Mouse (Mus musculus) retina, postnatal 7 days (tissue): ENCODE measurements around the gene Chpf2.

ENCODE experiments used
- DNase-seq: peaks from one replicate; pipeline ENCODE4 v3.0.0-alpha.2; 2012; ENCODE audit warnings: low read depth, low spot score

The Chpf2 gene

DNA sequence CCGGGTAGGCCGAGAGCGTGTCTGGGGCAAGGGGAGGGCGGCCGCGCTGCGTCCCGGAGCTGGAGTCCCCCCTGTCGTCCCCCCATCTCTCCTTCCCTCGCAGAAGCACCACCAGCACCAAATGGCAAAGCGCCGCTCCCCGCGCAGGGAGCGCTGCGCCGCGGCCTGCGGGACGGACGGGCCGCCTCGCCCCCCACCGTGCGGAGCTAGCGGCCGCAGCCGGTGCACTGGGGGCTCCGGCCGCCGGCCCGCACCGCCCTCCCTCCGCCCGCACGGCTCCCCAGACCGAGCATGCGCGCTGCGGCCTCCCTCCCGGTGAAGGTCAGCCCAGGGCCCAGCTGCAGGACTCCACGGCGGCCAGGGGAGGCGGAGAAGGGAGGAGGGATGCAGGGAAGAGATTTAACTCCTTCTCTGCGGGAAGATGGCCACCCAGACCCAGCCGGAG lies 18.1 kb downstream of the Chpf2 start:
- DNase-seq: peak; percentile 83

DNA sequence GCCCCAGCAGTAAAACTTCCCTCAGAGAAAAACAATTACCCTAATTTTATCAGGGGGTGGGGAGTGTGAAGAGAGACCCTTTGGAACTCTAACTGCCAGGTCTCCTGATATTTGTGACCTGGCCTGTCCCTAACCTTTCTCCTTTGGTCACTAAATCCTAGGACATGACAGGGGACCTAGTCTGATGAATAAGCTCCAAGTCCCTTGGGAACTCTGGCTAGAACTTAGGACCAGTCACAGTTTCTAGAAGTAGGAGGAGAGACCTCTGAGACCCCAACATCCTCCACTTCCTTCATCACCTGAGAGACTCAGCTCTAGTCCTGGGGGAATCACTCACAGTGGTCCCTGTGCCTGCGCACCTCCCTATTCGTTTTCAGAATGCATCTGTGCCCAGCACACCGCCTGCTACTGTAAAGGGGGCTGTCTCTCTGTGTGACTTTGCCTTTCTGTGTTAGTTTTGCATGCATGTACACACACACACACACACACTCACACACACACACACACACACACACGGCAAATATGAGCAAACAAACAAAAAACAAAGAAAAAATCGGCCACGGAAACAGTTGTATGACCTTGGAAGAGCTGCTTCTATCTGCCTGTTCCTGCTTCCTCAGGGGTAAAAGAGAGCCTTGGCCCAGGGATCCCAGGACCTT lies 18.9 kb downstream of the Chpf2 start:
- DNase-seq: no peak

DNA sequence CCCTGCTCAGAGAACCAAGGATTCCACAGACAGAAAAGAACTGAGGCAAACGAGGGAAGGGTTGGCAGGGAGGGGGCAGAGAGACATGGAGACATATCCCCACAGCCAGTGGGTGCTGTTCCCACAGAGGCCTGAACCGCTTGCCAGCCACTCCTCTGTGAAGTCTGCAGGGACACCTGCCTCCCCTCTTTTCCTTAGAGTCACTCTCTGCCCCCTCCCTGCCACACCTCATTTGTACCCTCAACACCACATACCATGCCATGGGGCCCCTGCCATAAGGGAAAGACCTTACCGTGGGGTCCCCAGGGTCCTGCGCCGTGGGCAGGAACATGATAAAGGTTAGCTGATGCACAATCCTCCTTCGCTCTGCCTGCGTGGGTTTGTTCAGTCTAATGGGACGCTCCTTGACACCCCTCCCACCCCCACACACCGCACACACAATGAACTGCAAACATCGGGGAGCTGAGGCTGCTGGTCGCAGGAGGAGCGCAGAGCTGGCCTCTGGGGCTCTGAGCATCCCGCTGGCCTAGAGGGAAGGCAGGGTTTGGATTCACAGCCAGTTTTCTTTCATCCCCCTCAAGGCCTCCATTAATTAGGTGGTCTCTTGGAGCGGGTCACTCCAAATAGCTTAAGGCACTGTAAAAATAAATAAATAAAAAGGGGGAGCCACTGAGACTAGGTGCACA lies 19.6 kb downstream of the Chpf2 start:
- no peak for DNase-seq

DNA sequence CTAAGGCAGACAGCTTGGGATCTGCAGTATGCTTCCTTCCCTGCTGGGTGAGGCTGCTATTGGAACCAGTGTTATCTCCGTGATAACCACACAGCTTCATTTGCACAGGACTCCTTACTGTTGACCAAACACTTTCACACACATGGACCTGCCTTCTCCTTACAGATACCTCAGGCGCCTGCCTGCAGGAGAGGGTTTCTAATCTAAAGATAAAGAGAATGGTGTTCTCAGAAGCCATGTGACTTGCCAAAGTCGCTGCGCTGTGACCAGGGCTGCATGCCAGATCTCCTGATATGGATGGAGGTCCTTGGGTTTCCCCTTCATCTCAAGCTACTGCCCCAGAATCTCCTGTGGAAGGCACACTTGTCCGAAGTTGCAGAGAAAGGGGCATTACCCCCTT lies 22.8 kb downstream of the Chpf2 start:
- DNase-seq: no peak

DNA sequence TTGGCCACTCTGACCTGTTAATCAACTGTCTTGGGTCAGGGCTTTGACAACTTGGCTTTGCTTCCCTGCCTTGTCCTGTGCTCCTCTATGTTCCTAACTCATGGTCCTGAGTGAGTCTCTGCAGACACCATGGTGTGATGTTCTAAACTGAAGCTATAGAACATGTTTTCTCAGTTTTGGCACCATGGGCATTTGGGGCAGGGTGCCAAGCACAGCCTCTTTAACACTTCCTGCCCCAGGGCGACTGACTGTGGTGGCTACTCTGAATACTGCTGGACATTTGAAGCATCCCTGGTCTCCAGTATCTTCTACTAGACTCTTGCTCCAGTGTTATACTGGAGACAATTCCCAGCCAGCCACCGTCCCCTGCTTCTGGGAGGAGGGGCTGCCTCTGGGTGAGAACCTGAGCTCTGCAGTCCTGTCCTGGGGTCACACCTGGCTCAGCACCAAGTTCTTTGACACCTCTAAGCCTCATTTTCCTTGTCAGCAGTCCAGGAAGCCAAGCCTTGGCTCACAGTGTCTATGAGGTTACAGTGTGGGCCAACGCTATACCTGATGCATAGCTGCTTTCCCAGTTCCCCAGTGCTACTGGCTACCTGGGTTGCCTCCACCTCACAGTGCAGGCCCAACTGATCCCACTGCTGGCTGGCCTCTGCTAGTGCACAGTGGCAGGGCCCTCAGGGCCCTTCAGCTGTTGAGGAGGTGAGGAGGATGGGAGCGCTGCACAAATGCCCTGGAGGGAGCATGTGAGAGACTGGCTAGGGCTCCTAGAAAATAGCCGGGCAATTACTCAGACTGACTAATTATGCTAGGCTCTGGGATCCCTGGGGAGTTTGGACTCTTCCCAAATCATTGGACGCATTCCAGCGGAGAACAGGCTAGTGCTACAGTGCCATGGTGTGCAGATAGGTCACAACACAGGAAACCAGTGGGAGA lies 25.1 kb downstream of the Chpf2 start:
- no peak for DNase-seq

DNA sequence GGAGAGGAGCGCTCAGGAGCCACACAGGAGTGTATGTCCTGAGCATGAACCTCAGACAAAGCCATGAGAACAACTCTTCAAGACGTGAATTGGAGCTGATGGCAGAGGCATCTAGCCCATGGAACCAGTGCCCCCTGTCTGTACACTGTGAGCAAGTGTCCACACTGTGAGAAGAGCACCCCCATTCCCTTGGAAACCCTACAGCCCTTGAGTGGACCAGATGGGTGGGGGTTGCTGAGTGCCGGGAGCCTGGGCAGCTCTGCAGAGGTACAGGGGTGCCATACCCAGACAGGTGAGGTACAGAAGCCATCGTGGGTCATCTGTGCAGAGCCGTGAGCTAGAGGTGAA lies 25.7 kb downstream of the Chpf2 start:
- DNase-seq: no peak

DNA sequence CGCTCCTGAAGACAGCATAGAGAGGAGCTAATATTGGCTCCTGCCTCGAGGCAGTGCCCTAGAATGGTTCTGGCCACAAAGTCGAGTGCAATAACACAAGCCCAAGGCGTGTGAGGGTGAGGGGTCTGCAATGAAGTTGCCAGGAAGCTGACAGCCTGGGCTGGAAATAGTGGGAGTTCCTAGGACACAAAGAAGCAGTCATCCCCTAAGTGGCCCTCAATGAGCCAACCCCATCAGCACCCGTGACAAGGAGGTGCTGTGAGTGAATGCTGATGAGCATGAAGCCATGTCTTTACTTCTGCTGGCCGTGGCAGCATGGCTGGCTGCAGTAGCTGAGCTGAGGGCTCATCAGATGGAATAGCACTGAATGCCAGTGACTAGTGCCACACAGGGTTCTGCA lies 28.6 kb downstream of the Chpf2 start:
- DNase-seq: no peak

DNA sequence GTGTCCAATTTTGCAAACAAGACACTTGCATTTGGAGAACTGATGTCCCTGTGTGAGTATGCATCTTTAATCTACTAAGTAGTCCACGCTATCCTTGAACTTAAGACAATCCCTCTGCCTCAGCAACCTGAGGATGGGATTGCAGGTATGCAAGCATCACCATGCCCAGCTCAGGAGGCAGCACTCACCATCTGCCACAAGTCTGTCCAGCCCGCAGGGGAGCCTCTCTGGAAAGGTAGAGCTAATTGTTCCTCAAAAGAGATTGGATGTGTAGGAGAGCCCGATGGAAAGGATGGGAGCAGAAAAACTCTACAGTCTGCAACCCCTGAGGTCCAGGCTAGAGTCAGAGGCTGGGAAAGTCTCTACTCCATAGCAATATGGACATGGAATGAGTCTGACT lies 32.4 kb downstream of the Chpf2 start:
- DNase-seq: no peak

DNA sequence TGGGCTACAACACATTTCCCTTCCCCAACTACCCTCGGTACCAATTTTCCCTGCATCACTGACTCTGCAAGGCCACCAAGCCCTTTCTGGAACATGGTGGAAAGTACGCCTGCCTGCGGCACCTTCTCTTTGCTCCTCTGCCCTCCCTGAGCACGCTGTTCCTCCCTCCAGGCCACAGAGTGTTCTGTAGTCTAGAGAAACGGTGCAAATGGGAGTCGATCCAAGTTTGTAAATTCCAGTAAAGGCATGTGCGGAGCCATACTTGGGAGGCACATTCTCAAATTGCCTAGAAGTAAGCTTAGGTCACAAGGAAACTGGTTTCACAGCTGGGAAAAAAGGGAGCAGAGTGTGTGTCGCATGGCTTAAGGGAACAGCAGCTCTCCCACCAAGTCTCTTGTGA lies 33.6 kb downstream of the Chpf2 start:
- no peak for DNase-seq

DNA sequence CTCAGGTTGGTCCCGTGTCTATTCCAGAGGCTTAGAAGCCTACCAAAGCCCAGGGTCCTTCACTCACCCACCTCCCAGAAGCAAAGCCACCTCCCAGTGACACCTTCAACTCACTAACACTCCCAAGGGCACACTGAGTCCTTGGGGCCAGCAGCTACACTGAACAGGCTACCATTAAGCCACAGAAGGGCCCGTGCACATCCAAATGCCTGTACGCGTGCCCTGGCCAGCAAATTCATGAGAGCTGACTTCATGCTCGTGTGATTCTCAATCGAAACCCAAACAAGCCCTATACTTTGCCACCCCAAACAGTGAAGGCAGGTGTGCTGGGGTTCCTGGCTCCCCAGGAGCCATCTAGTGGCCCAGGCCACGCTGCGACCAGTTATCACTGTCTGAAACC lies 34.1 kb downstream of the Chpf2 start:
- no peak for DNase-seq

DNA sequence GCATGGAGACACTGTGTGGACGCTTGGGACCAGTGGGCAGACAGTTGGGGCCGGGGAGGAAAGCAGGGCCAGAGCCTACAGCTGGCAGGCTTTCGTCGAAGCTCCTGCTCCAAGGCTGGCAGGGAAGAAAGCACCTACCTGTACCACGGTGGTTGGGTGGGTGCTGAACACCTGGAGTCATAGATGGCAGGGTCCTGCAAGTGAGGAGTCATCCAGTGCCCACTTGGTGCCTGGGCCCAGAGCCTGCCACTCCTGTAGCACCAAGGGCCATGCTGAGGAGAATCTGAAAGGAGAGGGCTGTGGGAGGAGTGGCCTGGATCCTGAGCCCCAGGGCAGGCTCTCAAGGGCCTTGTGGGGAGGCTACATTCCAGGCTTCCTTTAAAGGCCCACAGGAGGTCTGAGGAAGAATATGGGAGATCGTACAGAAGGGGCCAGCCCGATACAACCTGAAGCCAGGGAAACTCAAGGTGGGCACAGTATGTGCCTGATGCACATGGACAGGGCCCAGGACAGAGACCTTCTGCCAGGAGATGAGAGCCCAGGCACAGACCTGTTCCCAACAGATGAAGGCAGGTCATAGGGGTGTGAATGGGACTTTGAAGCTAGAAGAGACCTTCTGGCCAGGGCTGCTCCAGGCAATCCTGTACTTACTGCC lies 36.0 kb downstream of the Chpf2 start:
- DNase-seq: no peak

DNA sequence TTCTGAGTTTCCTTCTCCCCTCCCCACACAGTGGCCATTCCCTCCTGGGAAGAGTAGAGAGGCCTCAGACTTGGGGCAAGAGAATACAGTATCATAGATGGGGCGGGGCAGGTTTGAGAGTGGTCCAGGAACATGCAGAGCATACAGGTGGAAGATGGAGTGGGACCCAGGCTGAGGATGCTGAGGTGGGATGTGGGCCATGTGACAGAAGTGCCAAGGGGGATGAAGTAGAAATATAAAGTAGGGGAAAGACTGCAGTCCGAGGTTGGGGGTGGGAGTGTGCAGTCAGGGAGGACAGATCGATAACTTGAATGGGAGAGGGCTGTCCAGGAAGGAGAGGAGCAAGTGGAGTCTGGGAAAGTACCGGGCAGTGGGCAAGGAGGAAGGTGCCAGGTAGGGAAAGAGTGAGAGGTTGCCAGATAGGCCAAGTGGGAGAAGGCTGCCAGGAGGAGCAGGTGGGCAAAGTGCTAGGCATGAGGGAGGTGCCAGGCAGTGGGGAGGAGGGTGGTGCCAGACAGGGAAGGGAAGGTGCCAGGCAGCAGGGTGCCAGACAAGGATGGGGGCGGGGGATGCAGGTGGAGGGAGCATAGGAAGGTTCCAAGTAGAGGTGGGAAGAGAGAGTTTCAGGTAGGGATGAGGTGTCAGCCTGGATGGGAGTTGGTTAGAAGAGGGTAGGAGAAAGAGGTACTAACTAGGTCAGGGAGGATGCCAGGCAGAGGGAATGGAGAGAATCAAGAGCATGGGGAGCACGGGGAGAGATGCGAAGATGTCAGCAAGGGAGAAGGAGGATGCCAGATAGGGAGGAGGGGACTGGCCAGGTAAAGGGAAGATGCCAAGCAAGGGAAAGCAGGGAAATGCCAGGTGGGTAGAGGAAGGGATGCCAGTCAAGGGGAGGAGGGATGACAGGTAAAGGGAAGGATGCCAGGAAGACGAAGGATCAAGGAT lies 36.8 kb downstream of the Chpf2 start:
- DNase-seq: no peak

DNA sequence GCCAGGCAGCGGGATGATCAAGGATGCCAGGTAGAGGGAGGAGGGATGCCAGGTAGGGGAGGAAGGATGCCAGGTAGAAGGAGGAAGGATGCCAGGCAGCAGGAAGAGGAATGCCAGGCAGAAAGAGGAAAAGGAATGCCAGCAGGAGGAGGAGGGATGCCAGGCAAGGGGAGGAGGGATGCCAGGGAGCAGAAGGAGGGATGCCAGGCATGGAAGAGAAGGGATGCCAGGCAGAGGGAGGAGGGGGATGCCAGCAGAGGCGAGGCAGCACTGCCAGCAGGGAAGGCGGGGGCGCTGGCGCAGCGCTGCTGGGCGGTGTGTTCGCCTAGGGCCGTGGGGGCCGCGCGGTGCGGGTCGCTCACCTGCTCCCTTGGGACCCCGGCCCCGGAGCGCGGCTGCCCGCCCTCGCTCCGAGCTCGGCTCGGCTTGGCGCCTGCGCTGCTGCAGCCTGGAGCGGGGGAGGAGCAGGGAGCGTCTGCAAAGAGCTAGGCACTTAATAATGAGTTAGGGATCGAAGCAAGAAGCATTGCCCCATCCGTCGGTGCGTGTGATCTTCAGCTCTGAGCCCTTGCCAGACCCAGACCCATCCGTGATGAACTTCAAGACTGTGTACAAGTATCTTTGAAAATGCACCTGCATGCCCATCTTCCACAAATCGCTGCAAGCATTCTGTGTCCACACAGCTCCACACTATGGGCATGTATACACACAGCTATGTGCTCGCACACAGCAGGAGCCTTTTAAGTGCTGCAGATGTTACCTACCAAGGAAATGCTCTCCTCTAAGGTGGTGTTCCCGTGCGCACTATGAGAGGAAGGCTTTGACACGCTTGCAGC lies 37.7 kb downstream of the Chpf2 start, which contains the start of gene Smarcd3:
Gene Smarcd3 (minus strand): TSS at position 426 of the 836 bp plus-strand sequence.
- DNase-seq: peak; percentile 41

DNA sequence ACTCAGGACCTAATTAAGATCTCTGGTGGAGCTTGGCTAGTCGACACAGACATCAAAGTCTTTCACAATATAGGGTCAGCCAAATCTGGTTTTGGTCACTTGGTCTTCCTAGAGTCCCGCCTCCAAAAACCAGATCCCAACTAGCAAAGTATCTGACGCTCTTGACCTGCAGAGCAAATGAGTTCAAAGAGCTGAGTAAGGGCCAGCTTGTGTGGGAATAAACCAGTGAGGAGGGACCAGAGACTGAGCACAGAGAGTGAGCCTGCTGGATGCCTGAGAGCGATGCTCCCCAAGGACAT lies 38.2 kb downstream of the Chpf2 start:
- no peak for DNase-seq

DNA sequence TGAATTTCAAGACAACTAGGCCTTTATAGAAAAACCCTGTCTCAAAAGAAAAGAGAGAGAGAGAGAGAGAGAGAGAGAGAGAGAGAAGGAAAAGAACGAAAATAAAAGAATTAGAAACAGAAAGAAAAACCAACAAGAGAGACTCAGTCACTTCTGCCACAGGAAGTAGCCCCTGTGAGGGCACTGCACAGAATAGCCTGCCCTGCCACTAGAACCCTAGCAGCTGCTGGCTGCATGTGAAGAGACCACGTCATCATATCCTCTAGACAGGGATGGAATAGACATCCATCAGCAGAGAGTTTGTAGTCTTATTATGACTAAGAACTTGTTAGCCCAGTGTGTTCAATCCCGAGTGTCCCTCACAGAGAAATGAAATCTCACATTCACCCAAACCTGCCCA lies 43.2 kb downstream of the Chpf2 start:
- DNase-seq: no peak

DNA sequence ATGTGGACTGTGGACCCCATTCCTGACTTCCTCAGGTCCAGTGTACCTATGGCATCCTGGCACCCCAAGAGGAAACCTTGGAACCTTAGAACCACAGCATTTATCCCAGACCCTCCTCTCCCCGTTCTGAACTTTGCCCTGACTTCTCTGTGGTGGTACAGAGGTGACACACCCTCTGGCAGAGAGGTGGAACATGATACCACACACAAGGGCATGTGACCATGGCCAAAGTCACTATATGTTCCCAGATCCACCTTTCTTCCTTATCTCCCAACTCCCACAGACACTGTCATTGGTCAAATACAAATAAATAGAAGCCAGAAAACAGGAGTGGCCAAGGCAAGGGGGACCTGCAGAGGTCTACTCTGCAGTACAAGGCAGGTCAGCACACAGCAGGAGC lies 48.6 kb downstream of the Chpf2 start:
- no peak for DNase-seq

DNA sequence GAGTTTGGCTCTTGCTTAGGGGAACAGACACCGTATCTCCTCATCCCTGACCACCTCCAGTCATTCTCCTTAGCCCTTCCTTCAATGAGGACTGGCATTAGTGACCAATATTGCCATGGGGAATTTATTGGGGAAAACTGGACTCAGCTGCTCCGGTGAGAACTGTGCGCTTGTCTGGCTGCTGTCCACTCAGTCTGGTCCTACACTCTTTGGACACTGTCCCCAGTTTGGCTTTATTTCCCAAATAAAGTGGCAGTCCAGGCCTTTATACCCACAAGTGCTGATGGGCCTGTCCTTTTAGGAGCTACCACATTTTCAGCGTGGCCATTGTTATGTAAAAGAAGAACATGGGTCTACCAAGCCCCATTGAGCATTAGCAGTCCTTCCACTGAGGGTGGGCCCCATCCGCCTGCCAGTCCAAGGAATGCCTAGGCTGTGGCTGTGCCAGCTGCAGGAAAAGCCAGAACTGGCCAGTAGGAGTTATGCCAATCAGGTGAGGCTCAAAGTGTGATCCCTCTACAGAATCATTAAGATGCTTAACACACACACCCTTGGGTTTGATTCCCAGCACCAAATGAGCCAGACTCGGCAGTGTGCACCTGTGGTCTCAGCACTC lies 49.1 kb downstream of the Chpf2 start:
- no peak for DNase-seq

DNA sequence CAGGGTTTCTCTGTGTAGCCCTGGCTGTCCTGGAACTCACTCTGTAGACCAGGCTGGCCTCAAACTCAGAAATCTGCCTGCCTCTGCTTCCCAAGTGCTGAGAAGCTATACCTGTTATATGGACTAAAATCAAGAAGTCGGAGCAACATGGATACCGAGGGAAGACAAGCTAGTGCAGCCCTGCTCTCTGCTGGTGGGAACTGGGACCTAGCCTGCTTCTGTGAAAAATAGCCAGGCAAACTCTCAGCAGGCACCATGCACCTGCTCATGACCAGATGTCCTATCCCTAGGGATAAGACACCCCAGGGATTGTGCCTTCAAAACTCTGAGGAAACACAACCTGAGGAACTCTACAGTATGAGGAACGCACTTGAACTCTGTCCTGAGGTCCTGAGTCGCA lies 50.4 kb downstream of the Chpf2 start:
- no peak for DNase-seq

DNA sequence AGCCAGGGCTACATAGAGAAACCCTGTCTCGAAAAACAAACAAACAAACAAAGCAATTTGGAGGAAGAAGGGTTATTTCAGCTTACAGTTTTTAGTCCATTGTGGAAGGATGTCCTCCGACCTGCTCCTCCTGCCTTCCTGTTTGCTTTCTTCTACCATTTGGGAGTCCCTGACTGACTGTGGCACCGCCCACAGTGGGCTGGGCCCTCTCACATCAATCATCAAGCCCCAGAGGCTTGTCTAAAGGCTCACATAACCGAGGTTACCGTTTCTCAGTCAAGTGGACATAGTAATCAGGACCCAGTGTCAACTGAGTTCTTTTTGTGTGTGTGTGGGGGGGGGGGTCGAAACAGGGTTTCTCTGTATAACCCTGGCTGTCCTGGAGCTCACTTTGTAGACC lies 51.6 kb downstream of the Chpf2 start:
- no peak for DNase-seq

DNA sequence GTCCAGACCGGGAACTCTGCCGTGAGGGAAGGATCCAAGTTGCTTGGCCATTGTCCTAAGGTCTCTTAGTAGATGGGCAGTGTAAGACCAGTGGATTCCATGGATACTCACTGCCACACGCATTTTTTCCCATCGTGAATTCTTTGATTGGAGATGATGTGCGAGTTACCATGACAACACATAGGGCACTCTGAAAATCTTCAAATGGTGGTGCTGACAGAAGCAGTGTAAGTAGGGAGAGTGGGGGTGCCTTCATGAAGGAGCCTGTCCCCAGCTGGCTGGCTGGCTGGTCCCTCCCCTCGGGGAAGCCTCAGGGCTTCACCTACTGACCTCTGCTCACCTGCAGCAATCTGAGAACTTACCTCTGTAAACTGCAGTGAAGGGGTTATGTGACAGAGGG lies 52.5 kb downstream of the Chpf2 start:
- no peak for DNase-seq
